Mouse (Mus musculus): ENCODE results near the gene H2-K1. TPM values are rescaled to one million over a fixed set of nuclear protein-coding genes. Genes with fewer than 3 reads are reported as not detected.

Gene H2-K1
- total and polyA plus RNA-seq, 2 experiments from 2014 or later, result 21.2 to 22.2 TPM

DNA sequence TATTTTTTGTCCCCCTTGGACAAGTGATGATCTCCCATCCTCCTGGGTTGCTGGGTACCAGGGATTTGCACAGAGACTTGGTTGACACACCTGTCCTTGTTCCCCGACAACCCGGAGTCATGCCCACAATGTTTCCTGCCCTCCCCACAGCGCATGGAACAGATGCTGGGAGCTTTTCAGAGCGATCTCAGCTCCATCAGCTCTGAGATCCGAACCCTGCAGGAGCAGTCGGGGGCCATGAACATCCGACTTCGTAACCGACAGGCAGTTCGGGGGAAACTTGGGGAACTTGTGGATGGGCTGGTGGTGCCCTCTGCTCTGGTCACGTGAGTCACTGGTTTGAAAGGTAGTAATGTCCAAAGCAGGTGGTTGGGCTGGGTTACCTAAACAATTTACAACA, 41.7 kb downstream of the H2-K1 start:
- ATAC-seq (ENCODE audit: low FRiP score) (no peak), DNase-seq (ENCODE audit: low spot score) (no peak)
- Histone ChIP-seq H3K27ac (ENCODE audit: low read depth, low read length) (no peak overlapping the region), H3K27me3 (ENCODE audit: insufficient read depth, low read length) (no peaks in the 10 kb centered on the region), H3K4me3 (ENCODE audit: low read depth, low read length) (no peak overlapping the region), H3K9me3 (ENCODE audit: low read length) (no peaks in the 10 kb centered on the region), H3K36me3 (ENCODE audit: insufficient read depth, low read length) (peaks cover 52% of the 10 kb centered on the region), H3K4me1 (ENCODE audit: insufficient read depth, low read length) (peaks cover 13% of the 10 kb centered on the region; the same call in 1 of the 2 replicates), H3K9ac (replicated peaks; ENCODE audit: low read length, poor library complexity, severe bottlenecking) (no peak overlapping the region), H3K4me2 (ENCODE audit: low read depth, low read length, poor library complexity, severe bottlenecking) (no peak overlapping the region)
- WGBS, result 95% methylated on average over 11 of the region's 11 CpGs
- no peak for TF ChIP-seq CTCF (IDR thresholded peaks at IDR 0.05)

DNA sequence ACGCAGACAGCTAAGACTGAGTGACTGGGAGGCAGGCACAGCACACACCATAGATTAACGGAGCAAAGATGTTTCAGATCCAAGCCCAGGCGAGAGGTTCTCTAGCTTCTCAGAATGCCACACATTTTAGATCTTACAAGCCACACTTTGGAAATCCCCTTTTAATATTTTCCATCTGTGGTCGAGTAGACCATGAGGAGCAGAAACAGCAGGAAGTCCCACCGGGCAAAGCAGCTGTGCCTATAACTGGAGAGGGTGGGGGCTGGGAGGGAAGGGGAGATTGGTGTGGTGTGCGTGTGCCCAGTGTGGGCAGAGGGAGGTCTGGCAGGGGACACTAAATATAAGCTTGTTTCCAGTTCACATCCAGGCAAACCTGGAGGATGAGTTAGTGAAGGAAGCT, 42.7 kb downstream of the H2-K1 start:
- WGBS, result 91% methylated on average over 6 of the region's 6 CpGs
- no peaks in the 10 kb centered on the region for H3K9me3 ChIP-seq (ENCODE audit: low read length)
- DNase-seq (ENCODE audit: low spot score), result no peak
- H3K9ac ChIP-seq (replicated peaks; ENCODE audit: low read length, poor library complexity, severe bottlenecking), result no peak overlapping the region
- peaks cover 13% of the 10 kb centered on the region; the same call in 1 of the 2 replicates for H3K4me1 ChIP-seq (ENCODE audit: insufficient read depth, low read length)
- H3K27me3 ChIP-seq (ENCODE audit: insufficient read depth, low read length), result no peaks in the 10 kb centered on the region
- no peak overlapping the region for H3K4me2 ChIP-seq (ENCODE audit: low read depth, low read length, poor library complexity, severe bottlenecking)
- no peak overlapping the region for H3K4me3 ChIP-seq (ENCODE audit: low read depth, low read length)
- ATAC-seq (ENCODE audit: low FRiP score), result no peak
- H3K36me3 ChIP-seq (ENCODE audit: insufficient read depth, low read length), result peaks cover 52% of the 10 kb centered on the region
- no peak overlapping the region for H3K27ac ChIP-seq (ENCODE audit: low read depth, low read length)
- TF ChIP-seq CTCF (IDR thresholded peaks at IDR 0.05), result no peak

DNA sequence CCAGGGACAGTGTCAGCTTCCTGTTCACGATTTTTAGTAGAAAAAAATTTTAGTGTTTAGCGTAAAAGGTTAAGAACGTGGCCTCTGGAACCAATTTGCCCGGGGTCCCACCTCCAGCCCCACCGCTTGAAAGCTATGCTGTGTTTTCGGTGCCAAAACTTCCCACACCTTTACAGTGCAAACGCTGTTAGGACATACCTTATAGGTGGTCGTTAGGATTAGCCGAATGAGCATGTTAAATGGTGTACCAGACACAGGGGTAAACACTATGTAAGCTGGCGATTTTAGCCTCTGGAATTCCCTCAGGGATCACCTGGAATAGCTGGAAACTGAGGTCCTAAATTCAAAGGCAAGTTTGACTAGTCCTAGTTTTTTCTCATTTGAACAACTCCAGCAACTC, 43.8 kb downstream of the H2-K1 start:
- no peak for TF ChIP-seq CTCF (IDR thresholded peaks at IDR 0.05)
- Histone ChIP-seq H3K4me1 (ENCODE audit: insufficient read depth, low read length) (peaks cover 13% of the 10 kb centered on the region; the same call in 1 of the 2 replicates), H3K4me3 (ENCODE audit: low read depth, low read length) (peak overlapping the region; percentile 84), H3K4me2 (ENCODE audit: low read depth, low read length, poor library complexity, severe bottlenecking) (peak overlapping the region; percentile 80), H3K9ac (replicated peaks; ENCODE audit: low read length, poor library complexity, severe bottlenecking) (peak overlapping the region; percentile 89), H3K27me3 (ENCODE audit: insufficient read depth, low read length) (no peaks in the 10 kb centered on the region), H3K36me3 (ENCODE audit: insufficient read depth, low read length) (peaks cover 43% of the 10 kb centered on the region), H3K27ac (ENCODE audit: low read depth, low read length) (peak overlapping the region; percentile 90), H3K9me3 (ENCODE audit: low read length) (no peaks in the 10 kb centered on the region)
- ATAC-seq (ENCODE audit: low FRiP score) (no peak), DNase-seq (ENCODE audit: low spot score) (no peak)
- WGBS, result 8% methylated on average over 10 of the region's 10 CpGs

DNA sequence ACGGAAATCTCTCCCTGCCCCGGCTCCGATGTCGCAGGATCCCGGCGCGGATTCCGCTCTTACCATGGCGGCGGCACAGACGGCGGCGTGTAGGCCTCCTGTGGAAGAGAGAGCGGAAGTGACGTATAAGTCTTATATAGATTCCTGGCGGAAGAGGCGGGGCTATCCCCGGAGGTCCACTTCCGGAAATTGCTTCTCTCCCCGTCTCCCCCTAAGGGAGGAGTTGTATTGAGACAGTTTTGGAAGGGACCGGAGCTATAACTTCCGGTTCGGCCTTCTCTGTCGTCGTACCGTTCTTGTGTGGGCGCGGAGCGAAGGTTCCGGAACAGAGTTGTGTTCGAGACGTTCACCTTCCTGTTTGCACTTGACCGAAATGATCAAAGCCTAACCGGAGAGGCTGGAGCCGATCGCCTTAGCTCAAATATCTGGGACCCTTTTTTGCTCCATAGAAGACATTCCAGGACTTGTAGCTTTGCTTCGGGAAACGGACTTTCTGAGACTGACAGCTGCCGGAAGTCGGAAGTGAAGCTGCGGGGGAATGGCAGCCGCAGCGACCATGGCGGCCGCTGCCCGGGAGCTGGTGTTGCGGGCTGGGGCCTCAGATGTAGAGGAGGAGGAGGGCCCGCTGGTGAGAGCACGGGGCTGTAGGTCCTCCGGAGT, 44.5 kb downstream of the H2-K1 start, which contains the start of the genes Vps52 and Rps18:
Gene Vps52 (plus strand): TSS at position 258 of the 660 bp plus-strand sequence.
Gene Rps18 (minus strand): TSS at position 447 of the 660 bp plus-strand sequence.
- Histone ChIP-seq H3K27me3 (ENCODE audit: insufficient read depth, low read length) (no peaks in the 10 kb centered on the region), H3K27ac (ENCODE audit: low read depth, low read length) (peak within 1 kb of the TSS; percentile 96), H3K4me3 (ENCODE audit: low read depth, low read length) (peak within 1 kb of the TSS; percentile 84), H3K9ac (replicated peaks; ENCODE audit: low read length, poor library complexity, severe bottlenecking) (peak within 1 kb of the TSS; percentile 96), H3K9me3 (ENCODE audit: low read length) (no peaks in the 10 kb centered on the region), H3K4me1 (ENCODE audit: insufficient read depth, low read length) (peaks cover 13% of the 10 kb centered on the region; the same call in 1 of the 2 replicates), H3K36me3 (ENCODE audit: insufficient read depth, low read length) (peaks cover 38% of the 10 kb centered on the region), H3K4me2 (ENCODE audit: low read depth, low read length, poor library complexity, severe bottlenecking) (peak within 1 kb of the TSS; percentile 80)
- under 1% methylated on average over 50 of the region's 50 CpGs for WGBS
- peak; percentile 60 for TF ChIP-seq CTCF (IDR thresholded peaks at IDR 0.05)
- ATAC-seq (ENCODE audit: low FRiP score), result peak; percentile 88
- DNase-seq (ENCODE audit: low spot score), result peak; percentile 99

DNA sequence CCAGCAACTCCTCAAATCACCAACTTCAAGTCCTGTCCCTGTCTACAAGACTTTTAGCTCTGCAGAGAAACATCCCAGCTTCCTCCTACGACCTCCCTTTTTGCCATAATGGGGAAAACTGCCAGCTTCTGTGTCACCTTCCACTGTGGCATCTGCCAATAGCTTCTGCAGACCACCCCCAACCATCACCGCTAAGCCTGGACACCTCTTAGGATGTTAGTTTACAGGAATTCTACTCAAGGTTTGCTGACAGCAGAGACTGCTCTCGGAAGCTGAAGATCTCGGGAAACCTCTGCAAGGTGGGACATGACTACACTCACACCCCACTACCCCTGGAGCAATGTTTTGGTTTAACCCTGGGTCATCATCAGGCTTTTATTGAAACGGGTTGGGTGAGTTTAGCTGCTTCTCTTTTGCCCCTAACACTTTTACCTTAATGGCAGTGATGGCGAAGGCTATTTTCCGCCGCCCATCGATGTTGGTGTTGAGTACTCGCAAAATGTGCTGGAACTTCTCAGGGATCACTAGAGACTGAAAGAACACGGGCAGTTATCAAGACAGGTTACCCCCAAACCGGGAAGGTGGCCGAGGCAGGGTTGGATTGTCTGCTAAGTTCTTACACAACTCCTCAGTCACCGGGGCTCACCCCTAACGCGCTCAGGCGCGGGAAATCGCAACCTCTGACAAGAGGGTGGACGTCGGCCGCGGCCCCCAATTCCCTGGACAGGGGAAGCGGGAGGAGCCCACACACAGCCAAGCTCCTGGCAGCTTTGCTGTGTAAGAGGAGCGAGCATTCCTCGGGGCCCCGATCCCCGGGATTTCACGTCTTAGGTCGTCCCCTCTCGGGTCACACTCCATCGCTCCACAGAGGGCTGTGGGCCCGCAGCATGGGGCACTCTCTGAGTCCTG, 45.2 kb downstream of the H2-K1 start:
- Histone ChIP-seq H3K9me3 (ENCODE audit: low read length) (no peaks in the 10 kb centered on the region), H3K36me3 (ENCODE audit: insufficient read depth, low read length) (peaks cover 33% of the 10 kb centered on the region), H3K9ac (replicated peaks; ENCODE audit: low read length, poor library complexity, severe bottlenecking) (peak overlapping the region; percentile 96), H3K27me3 (ENCODE audit: insufficient read depth, low read length) (no peaks in the 10 kb centered on the region), H3K4me1 (ENCODE audit: insufficient read depth, low read length) (peaks cover 19% of the 10 kb centered on the region; the same call in 1 of the 2 replicates), H3K4me3 (ENCODE audit: low read depth, low read length) (peak overlapping the region; percentile 84), H3K27ac (ENCODE audit: low read depth, low read length) (peak overlapping the region; percentile 96), H3K4me2 (ENCODE audit: low read depth, low read length, poor library complexity, severe bottlenecking) (peak overlapping the region; percentile 74)
- DNase-seq (ENCODE audit: low spot score) (no peak), ATAC-seq (ENCODE audit: low FRiP score) (peak; percentile 14)
- TF ChIP-seq CTCF (IDR thresholded peaks at IDR 0.05), result no peak
- WGBS, result 1% methylated on average over 33 of the region's 33 CpGs
